Mouse (Mus musculus): ENCODE measurements around the gene Tigar.

Gene Tigar

GRCm38 (mm10) chr6:127142154-127143123 lies 33.1 kb upstream of the Tigar start:
- peak; percentile 91 for DNase-seq

GRCm38 (mm10) chr6:127138962-127139361 lies 29.6 kb upstream of the Tigar start:
- DNase-seq = no peak

- DNase-seq = no peak
Measured at GRCm38 (mm10) chr6:127133433-127134245, 24.3 kb upstream of the Tigar start.

- DNase-seq = no peak
Measured at GRCm38 (mm10) chr6:127132719-127133118, 23.4 kb upstream of the Tigar start.

GRCm38 (mm10) chr6:127131946-127132345 lies 22.6 kb upstream of the Tigar start:
- no peak for DNase-seq

- no peak for DNase-seq
Measured at GRCm38 (mm10) chr6:127130377-127130776, 21.0 kb upstream of the Tigar start.

- DNase-seq = no peak
Measured at GRCm38 (mm10) chr6:127129659-127130058, 20.3 kb upstream of the Tigar start.

- no peak for DNase-seq
Measured at GRCm38 (mm10) chr6:127123506-127123905, 14.1 kb upstream of the Tigar start.

- no peak for DNase-seq
Measured at GRCm38 (mm10) chr6:127122996-127123395, 13.6 kb upstream of the Tigar start.

- no peak for DNase-seq
Measured at GRCm38 (mm10) chr6:127122221-127122806, 13.0 kb upstream of the Tigar start.

- DNase-seq = no peak
Measured at GRCm38 (mm10) chr6:127114753-127115456, 5.5 kb upstream of the Tigar start.

- no peak for DNase-seq
Measured at GRCm38 (mm10) chr6:127108368-127109060, 843 bp downstream of the Tigar start.

- DNase-seq = no peak
Measured at GRCm38 (mm10) chr6:127107413-127107812, 1.9 kb downstream of the Tigar start.

- DNase-seq = no peak
Measured at GRCm38 (mm10) chr6:127106726-127107125, 2.6 kb downstream of the Tigar start.

- peak; percentile 97 for DNase-seq
Measured at GRCm38 (mm10) chr6:127106189-127106588, 3.2 kb downstream of the Tigar start.

GRCm38 (mm10) chr6:127105107-127105506 lies 4.2 kb downstream of the Tigar start:
- DNase-seq = no peak

GRCm38 (mm10) chr6:127104396-127105029 lies 4.8 kb downstream of the Tigar start:
- no peak for DNase-seq

- no peak for DNase-seq
Measured at GRCm38 (mm10) chr6:127103506-127104275, 5.7 kb downstream of the Tigar start.

- DNase-seq = no peak
Measured at GRCm38 (mm10) chr6:127094565-127094964, 14.8 kb downstream of the Tigar start.

- DNase-seq = no peak
Measured at GRCm38 (mm10) chr6:127086739-127087138, 22.6 kb downstream of the Tigar start.

GRCm38 (mm10) chr6:127081820-127082219 lies 27.5 kb downstream of the Tigar start:
- DNase-seq = no peak

Data from heart, adult 11 months (tissue).